Mouse (Mus musculus): ENCODE data around the gene Susd1. TPM values are rescaled to one million over a fixed set of nuclear protein-coding genes. Genes with fewer than 3 reads are reported as not detected.
A peak's percentile ranks its signal among the peaks of the same experiment; 100 is the strongest.

Gene Susd1
- total RNA-seq, 2 experiments from 2014 or later: 1.8 to 1.9 TPM

- DNase-seq (ENCODE audit: low spot score in 2 of 2): no peak
Observed at GRCm38 (mm10) chr4:59382131-59382530, 56.3 kb downstream of the Susd1 start.

DNA sequence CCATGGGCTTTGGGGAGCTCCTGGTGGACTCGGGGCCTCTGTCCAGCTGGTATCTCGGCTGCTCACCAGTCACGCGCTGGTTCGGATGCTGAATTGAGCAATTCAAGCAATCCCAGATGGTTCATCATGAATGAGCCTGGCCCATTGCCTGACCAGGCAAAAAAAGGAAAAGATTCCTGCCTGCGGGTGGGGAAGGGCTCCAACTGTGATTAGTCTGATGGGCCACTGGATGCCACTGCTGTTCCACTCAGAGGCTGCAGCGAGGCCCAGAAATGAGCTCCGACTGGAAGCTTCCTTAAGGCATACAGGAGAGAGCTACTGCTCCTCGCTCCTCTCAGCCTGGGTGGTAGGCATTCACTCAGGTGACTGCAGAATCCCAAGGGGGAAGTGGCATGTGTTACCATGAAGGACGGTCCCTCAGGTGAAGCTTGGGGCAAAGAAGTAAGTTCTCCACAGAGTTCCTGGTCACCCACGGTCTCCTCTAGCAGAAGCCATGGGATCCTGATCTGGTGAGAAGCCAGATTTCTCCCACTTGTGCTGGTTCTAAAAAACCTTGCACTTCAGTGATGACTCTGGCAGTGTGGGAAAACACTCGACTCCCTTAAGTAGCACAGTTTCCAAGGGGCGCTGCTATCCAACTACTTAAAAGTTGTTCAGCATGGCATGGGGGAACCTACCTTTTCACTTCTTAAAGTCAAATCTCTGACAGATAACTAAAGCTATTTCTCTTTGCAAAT, 57.3 kb downstream of the Susd1 start:
- DNase-seq (ENCODE audit: low spot score in 2 of 2): peak in 1 of 2 experiments; percentile 69

GRCm38 (mm10) chr4:59380478-59380877, 58.0 kb downstream of the Susd1 start:
- DNase-seq (ENCODE audit: low spot score in 2 of 2): no peak

GRCm38 (mm10) chr4:59379876-59380275, 58.6 kb downstream of the Susd1 start:
- no peak for DNase-seq (ENCODE audit: low spot score in 2 of 2)

DNA sequence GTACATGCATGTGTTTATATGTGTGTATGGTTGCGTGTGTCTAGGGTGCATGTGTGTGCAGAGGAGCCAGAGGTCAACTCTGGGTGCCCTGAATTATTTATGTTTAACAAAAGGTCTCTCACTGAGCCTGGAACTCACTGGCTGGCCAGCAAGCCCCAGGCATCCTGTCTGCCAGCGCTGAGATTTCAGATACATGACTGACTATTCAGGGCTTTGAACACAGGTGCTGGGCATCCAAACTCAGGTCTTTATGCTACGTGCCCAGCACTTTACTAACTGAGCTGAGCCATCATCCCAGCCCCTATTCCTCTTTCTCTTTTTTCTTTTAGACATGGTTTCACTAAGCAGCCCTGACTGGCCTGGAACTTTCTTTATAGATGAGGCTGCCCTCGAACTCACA, 59.8 kb downstream of the Susd1 start:
- no peak for DNase-seq (ENCODE audit: low spot score in 2 of 2)

DNA sequence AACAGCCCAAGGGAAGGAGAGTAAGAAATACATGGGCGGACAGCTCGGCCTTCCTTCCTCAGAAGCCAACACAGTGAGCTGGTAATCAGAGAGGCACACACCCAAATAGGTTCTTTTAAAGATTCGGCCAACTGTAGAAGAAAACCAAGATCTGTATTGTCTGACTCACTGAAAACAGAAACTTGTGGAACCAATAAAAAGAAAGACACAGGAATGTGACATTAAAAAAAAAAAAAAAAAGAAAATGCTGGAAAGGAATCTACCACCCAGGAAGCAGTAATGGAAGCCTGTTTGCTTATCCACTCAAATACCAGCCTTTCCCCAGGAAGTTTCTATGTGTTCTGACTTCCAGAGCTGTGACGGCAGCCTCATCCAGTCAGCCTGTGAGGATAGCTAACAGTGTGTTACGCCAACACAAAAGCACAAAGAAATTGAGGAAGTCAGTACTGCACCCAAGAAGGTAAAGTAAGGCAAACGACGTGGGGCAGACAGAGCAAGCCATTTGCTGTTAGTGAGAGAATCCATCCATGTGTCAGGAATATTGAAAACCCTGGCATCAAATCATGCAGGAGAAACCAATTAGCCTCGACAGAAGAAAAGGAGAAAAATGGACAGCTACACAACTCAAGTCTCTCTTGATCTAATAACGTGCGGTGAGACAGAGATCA, 64.0 kb downstream of the Susd1 start:
- no peak for DNase-seq (ENCODE audit: low spot score in 2 of 2)

DNA sequence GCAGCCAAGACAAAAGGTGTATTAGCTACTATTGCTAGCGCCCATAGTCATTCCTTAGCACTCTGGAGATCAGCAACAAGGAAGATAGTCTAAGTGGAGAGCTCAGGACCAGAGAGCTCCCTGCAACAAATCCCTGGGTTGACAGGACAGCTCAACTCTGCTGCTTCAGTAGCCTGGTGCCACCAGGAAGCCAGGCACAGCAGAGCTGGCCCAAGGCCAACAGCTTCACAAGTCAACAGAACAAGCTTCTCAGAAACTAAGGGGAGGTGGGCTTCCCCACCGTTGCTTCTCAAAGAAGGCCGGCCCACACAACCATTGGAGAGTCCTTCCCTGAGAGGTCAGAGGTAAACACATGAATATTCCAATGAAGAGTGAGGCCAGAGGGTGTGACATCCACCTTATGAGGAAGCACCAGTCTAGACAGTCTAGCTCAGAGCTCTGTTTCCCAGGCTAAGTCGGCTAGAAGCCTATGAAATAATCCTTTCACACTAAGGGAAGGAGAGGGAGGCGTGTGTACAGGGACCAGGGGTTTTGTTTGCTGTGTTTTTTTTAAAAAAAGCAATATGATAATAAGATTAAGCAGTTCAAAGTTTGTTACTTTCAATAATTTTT, 65.8 kb downstream of the Susd1 start:
- DNase-seq (ENCODE audit: low spot score in 2 of 2): no peak

DNA sequence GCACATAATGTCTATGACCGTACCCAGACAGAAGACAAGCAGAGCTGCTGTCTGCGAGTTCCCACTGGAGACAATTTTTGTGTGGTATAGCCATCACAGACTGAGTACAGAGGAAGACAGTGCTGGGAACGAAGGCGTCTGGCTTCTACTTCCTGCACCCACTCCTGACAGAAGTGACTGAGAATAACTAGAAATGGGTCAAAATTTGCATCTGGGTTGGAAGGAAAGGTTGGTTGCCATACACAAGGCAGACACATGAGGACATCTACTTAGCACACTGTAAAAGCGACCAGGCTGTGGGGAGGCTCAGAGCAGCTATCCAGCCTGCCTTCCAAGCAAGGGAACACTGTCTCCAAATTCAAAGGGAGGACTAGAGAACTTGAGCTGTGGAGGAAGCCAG, 66.5 kb downstream of the Susd1 start:
- no peak for DNase-seq (ENCODE audit: low spot score in 2 of 2)

DNA sequence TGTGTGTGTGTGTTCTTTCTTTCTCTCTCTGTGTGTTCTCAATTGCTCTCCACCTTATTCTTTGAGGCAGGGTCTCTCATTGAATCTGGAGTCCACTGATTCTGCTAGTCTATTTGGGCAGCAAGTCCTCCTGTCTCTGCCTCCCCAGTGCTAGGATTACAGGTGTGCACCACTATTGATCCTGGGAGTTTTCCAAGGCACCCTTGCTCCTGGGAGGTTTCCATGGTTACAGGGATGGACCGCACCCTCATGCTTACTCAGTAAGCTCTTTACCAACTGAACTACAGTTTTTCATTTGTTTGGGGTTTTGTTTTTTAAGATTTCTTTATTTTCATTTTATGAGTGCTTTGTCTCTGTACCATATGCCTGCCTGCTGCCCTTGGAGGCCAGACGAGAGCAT, 68.5 kb downstream of the Susd1 start:
- DNase-seq (ENCODE audit: low spot score in 2 of 2): no peak

DNA sequence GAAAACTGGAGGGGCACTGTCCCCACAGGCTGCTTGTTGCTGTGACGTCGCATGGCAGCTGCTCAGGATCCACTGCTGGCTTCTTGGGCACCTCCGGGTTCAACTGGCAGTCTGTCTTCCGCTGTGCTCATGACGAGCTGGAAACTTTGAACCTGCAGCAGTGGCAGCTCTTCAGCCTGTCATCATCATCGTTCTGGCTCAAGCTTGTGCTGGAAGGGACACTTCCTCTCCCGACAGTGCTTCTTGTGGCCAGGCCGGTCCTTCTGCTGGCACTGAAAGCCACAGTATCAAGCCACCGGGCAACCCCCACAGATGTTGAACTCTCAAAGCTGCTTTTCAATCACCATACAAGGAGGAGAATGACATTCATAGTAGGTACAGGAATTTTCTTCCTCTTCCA, 70.3 kb downstream of the Susd1 start:
- DNase-seq (ENCODE audit: low spot score in 2 of 2): no peak

DNA sequence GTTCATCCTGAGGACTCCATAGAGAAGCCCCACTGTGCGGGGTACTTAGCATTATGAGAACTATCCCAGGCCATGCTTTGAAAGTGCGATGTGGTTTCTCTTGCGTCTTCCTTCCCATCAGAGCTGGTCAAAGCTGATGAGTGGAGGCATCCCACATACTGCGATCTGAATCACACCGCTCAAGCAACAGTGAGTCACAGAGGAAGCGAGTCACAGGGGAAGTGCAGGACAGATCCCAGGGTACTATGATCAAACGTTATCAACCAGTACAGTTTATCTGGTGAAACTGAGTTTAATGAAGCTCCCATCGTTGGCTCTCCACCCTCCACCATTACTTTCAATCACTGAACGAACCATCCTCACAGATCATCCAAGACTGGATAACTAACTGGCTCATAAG, 72.2 kb downstream of the Susd1 start:
- no peak for DNase-seq (ENCODE audit: low spot score in 2 of 2)

DNA sequence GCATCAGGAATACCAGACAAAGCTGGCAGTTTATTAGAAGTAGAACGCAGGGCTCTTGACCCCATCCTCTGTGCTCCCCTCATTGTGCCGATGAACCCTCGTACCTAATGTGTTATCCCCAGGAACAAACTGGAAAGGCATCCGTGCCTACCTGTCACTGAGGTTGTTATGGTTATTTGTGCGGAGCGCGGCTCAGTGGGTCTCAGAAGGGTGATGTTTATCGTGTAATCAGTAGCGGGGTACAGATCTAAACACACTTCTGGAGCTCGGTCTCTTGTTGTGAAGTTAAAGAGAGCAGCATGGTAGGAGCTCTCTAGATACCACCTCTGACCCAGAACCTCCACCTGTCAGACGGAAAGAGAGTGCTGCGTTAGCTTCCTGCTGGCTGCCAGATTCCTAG, 72.9 kb downstream of the Susd1 start:
- DNase-seq (ENCODE audit: low spot score in 2 of 2): no peak

DNA sequence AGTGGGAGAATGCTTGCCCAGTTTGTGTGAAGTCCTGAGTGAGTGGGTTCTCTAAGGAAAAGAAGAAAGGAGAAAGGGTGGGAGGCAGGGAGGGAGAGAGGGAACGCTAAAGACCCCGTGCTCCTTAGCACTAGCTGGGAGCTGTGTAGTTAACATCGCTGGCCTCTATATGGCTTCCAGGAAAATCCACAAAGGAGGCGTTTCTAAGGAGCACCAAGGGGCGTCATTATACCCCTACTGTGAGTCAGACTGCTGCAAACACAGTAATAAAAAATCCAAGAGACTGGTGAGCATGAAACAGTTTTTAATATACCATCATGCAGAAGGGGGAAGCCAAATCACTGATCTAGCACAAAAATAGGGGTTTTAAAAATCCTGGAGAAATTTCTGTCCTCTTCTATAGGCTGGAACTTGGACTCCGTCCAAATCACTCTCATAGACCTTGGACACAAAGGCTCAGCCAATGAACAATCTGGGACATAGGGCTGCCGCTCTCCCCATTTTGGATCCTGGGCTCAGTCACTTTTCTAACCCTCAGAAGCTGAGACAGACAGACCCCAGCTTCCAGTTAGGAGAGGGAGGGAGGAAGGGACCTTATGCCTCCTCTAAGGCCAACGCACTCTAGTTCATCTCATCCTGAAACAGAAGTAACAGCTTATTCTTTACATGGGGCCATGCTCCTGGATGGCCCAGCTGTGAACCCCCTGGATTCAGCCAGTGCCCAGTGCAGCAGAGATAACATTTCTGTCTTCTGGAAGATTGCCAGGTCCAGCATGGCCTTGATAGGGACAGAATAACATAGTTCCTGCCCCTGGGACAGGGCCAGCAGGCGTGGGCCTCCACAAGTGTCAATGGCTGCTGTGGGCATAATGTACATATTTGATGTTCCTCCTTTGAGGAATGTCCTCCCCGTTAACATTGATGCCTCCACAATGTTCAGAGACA, 73.9 kb downstream of the Susd1 start:
- no peak for DNase-seq (ENCODE audit: low spot score in 2 of 2)

- DNase-seq (ENCODE audit: low spot score in 2 of 2): no peak
Observed at GRCm38 (mm10) chr4:59363041-59363440, 75.4 kb downstream of the Susd1 start.

GRCm38 (mm10) chr4:59360704-59361103, 77.7 kb downstream of the Susd1 start:
- peak; percentile 61 to 79 for DNase-seq (ENCODE audit: low spot score in 2 of 2)

- DNase-seq (ENCODE audit: low spot score in 2 of 2): no peak
Observed at GRCm38 (mm10) chr4:59359921-59360320, 78.5 kb downstream of the Susd1 start.

GRCm38 (mm10) chr4:59358960-59359359, 79.5 kb downstream of the Susd1 start:
- no peak for DNase-seq (ENCODE audit: low spot score in 2 of 2)

- DNase-seq (ENCODE audit: low spot score in 2 of 2): no peak
Observed at GRCm38 (mm10) chr4:59355421-59355820, 83.0 kb downstream of the Susd1 start.

GRCm38 (mm10) chr4:59354666-59355065, 83.8 kb downstream of the Susd1 start:
- no peak for DNase-seq (ENCODE audit: low spot score in 2 of 2)

DNA sequence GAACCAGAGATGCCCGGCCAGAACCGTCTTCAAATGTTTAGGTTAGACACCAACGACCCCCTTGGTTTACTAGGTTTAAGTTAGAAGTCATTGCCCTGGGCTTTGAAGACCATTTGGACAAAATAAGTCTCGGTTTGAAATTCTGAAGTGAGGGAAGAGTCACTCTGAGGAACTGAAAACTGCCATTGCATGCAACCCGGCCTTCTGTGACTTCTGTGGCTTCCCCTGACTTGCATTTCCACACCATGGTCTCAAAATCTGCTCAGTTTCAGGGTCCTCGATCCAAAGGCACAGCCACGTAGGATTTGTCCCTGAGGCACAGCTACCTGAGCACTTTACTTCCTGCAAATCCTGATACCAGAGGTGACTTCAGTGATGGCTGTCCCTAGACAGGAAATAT, 86.5 kb downstream of the Susd1 start:
- no peak for DNase-seq (ENCODE audit: low spot score in 2 of 2)

DNA sequence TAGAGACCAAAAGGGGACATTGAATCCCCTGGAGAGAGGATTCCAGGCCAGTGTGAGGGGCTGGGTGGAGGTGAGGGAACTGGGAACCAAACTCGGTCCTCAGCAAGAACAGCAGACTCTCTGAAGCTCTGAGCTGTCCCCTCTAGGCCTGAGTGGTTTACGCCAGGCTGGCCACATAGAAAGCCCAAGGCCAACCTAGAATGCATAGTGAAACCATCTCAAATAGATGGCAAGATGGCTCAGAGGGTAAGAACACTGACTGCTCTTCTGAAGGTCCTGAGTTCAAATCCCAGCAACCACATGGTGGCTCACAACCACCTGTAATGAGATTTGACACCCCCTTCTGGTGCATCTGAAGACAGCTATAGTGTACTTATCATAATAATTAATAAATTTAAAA, 88.1 kb downstream of the Susd1 start:
- DNase-seq (ENCODE audit: low spot score in 2 of 2): no peak

Data from gastrocnemius, postnatal 4 days (tissue).